Mouse (Mus musculus): ENCODE data around the gene D130043K22Rik.

GRCm38 (mm10) chr13:24816125-24817092 lies 28.5 kb upstream of the D130043K22Rik start:
- TF ChIP-seq CTCF (IDR thresholded peaks at IDR 0.05; ENCODE audit: low read depth, low read length) = no peak
- no peak for TF ChIP-seq POLR2A (IDR thresholded peaks at IDR 0.05; ENCODE audit: insufficient read depth, low read length)
- TF ChIP-seq EP300 (IDR thresholded peaks at IDR 0.05; ENCODE audit: insufficient read depth, low read depth, low read length) = no peak

Measured in ES-Bruce4 (cell line).